Mouse (Mus musculus) heart, postnatal 36 days (tissue): Measurements from ENCODE around the gene Gnb1l. TPM values are rescaled to one million over a fixed set of nuclear protein-coding genes. Genes with fewer than 3 reads are reported as not detected.
A peak's percentile ranks its signal among the peaks of the same experiment; 100 is the strongest.
"Not testable (repeated sequence)": the region's sequence is repeated elsewhere in the genome, so short reads cannot be mapped to it uniquely, and the experiment has no call there.

Experiments used
- DNase-seq, 2 experiments: peaks; one replicate each; pipeline ENCODE4 v3.0.0; 2021 to 2022
- intact Hi-C: fragments of 180-260 bp; cut with DNase I; formaldehyde crosslinking; loops from one replicate; pipeline ENCODE4 v1.15.1; 2025
- total RNA-seq, 2 experiments: library from RNA; stranded (reverse); gene quantifications; 2 replicates each; pipeline ENCODE4 v1.2.3; 2021

Gene Gnb1l
- total RNA-seq, 2 experiments from 2014 or later = 5.2 to 5.4 TPM

- DNase-seq = no peak
- intact Hi-C loops = no loop called here
Observed at GRCm38 (mm10) chr16:18480933-18481485, 17.5 kb upstream of the Gnb1l start.

- intact Hi-C loops = no loop called here
Observed at GRCm38 (mm10) chr16:18482431-18482830, 16.1 kb upstream of the Gnb1l start.

GRCm38 (mm10) chr16:18483839-18484238 lies 14.7 kb upstream of the Gnb1l start:
- DNase-seq = no peak
- intact Hi-C loops = no loop called here

More at GRCm38 (mm10) chr16:18482431-18482830, 16.1 kb upstream of the Gnb1l start:
- no peak for DNase-seq

- intact Hi-C loops = no loop called here
- no peak for DNase-seq
Observed at GRCm38 (mm10) chr16:18484386-18484785, 14.1 kb upstream of the Gnb1l start.

- DNase-seq = no peak
- intact Hi-C loops = no loop called here
Observed at GRCm38 (mm10) chr16:18484794-18485435, 13.6 kb upstream of the Gnb1l start.

GRCm38 (mm10) chr16:18486126-18486525 lies 12.4 kb upstream of the Gnb1l start:
- intact Hi-C loops = no loop called here
- DNase-seq = no peak

- no peak for DNase-seq
- intact Hi-C loops = no loop called here
Observed at GRCm38 (mm10) chr16:18490281-18490680, 8.2 kb upstream of the Gnb1l start.

GRCm38 (mm10) chr16:18490894-18491293 lies 7.6 kb upstream of the Gnb1l start:
- DNase-seq = no peak
- intact Hi-C loops = no loop called here

GRCm38 (mm10) chr16:18497865-18498515 lies 523 bp upstream of the Gnb1l start:
- no peak for DNase-seq
- intact Hi-C loops = loop anchor here (2.0 kb wide), 1 partner anchor 53 kb away; no protein-coding TSS in a partner anchor

- intact Hi-C loops = loop anchor here (2.0 kb wide), 1 partner anchor 54 kb away; no protein-coding TSS in a partner anchor
- DNase-seq = no peak
Observed at GRCm38 (mm10) chr16:18498996-18499395, 483 bp downstream of the Gnb1l start.

- no peak for DNase-seq
- intact Hi-C loops = no loop called here
Observed at GRCm38 (mm10) chr16:18501531-18501930, 3.0 kb downstream of the Gnb1l start.

GRCm38 (mm10) chr16:18503566-18504342 lies 5.2 kb downstream of the Gnb1l start:
- DNase-seq = no peak
- intact Hi-C loops = no loop called here

GRCm38 (mm10) chr16:18506524-18507199 lies 8.1 kb downstream of the Gnb1l start:
- no peak for DNase-seq
- intact Hi-C loops = no loop called here

GRCm38 (mm10) chr16:18507200-18507549 lies 8.7 kb downstream of the Gnb1l start:
- intact Hi-C loops = no loop called here
- no peak for DNase-seq

GRCm38 (mm10) chr16:18511741-18512140 lies 13.2 kb downstream of the Gnb1l start:
- intact Hi-C loops = no loop called here
- DNase-seq = no peak

- no peak for DNase-seq
- intact Hi-C loops = no loop called here
Observed at GRCm38 (mm10) chr16:18513508-18513907, 15.0 kb downstream of the Gnb1l start.

- intact Hi-C loops = no loop called here
Observed at GRCm38 (mm10) chr16:18518091-18518490, 19.6 kb downstream of the Gnb1l start.

GRCm38 (mm10) chr16:18523563-18524245 lies 25.2 kb downstream of the Gnb1l start:
- intact Hi-C loops = no loop called here
- DNase-seq = peak; percentile 43 to 45

More at GRCm38 (mm10) chr16:18518091-18518490, 19.6 kb downstream of the Gnb1l start:
- DNase-seq = no peak

- intact Hi-C loops = no loop called here
- DNase-seq = no peak
Observed at GRCm38 (mm10) chr16:18528656-18529055, 30.1 kb downstream of the Gnb1l start.

GRCm38 (mm10) chr16:18533061-18533460 lies 34.5 kb downstream of the Gnb1l start:
- intact Hi-C loops, DNase-seq: not testable (repeated sequence)
